In the genomic region with DNA sequence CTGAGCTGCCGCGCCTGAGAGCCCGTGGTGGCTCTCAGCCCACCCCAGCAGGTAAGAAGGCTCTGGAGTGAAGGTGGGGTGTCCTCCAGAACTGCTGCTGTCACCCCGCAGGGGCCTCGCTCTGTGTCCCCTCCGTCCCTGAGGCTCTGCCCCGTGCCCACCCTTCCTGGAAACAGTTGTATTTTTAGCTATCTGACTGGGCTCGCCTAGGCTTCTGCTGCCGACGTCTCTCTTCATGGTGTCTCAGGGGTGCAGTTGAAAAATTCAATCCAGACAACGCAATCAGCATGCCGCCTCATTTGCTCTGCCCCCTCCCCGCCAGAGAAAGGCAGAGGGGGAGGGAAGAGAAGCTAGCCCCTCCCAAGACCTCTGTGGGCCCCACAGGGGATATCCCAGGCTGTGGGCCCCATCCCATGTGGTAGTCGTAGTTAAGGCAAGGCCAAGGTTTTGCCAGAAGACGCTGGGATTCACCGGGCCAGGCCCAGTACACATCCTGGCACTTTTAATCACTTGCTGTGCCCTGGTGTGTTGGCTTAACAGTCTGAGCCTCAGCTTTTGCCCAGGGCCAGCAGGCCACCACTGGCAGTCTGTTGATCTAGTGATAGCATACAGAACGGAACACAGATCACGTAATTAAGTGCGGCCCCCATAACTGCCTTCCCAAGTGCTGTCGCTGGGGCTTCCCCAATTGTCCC, we compare ENCODE assay signal across 8 mouse cellular contexts. TPM values are rescaled to one million over a fixed set of nuclear protein-coding genes. Genes with fewer than 3 reads are reported as not detected.
A peak's percentile ranks its signal among the peaks of the same experiment; 100 is the strongest.
DNase-seq lines count a peak whose midpoint lies in the region; ATAC-seq and TF ChIP-seq lines count a peak whose summit lies in the region.

No protein-coding gene starts in this region.

- H3K9ac ChIP-seq in embryonic facial prominence, embryonic 15.5 days: 0 out of 2 replicates have a peak overlapping the region, but pooled peaks have one; percentile 0
- H3K9ac ChIP-seq in hindbrain, embryonic 12.5 days: peak overlapping the region; percentile 29; the same call in 1 of the 2 replicates
- peak overlapping the region; percentile 27; the same call in 1 of the 2 replicates for H3K9ac ChIP-seq in midbrain, embryonic 15.5 days
- H3K9ac ChIP-seq in kidney, embryonic 15.5 days: no peak overlapping the region

- H3K27ac ChIP-seq in layer of hippocampus, adult 2 months: peak overlapping the region; percentile 97
- peak overlapping the region; percentile 69 for H3K27ac ChIP-seq in embryonic facial prominence, embryonic 15.5 days (replicated peaks)
- peak overlapping the region; percentile 81 for H3K27ac ChIP-seq in hindbrain, embryonic 12.5 days
- H3K27ac ChIP-seq in midbrain, embryonic 15.5 days: peak overlapping the region; percentile 45; the same call in 1 of the 2 replicates
- H3K27ac ChIP-seq in kidney, embryonic 15.5 days: no peak overlapping the region

- peaks cover 96% of the 10 kb centered on the region for H3K4me1 ChIP-seq in embryonic facial prominence, embryonic 15.5 days
- peaks cover 100% of the 10 kb centered on the region for H3K4me1 ChIP-seq in hindbrain, embryonic 12.5 days
- peaks cover 86% of the 10 kb centered on the region for H3K4me1 ChIP-seq in midbrain, embryonic 15.5 days
- peaks cover 93% of the 10 kb centered on the region for H3K4me1 ChIP-seq in kidney, embryonic 15.5 days

- no peak for ATAC-seq in embryonic facial prominence, embryonic 15.5 days (ENCODE audit: insufficient number of reproducible peaks, low FRiP score, low TSS enrichment, low read depth)
- ATAC-seq in hindbrain, embryonic 12.5 days (ENCODE audit: low FRiP score): no peak
- ATAC-seq in midbrain, embryonic 15.5 days (replicated peaks): no peak
- no peak for ATAC-seq in kidney, embryonic 15.5 days (replicated peaks; ENCODE audit: low FRiP score)

- no peak for DNase-seq in layer of hippocampus, adult 2 months (ENCODE audit: low spot score in 2 of 2)
- no peak for DNase-seq in layer of hippocampus, adult 9-11 months
- no peak for DNase-seq in thymus, postnatal 10 days (ENCODE audit: low spot score in 2 of 2)
- no peak for DNase-seq in kidney, adult 18-20 months

- no peaks in the 10 kb centered on the region for H3K27me3 ChIP-seq in embryonic facial prominence, embryonic 15.5 days
- 0 out of 2 replicates have a peak, but pooled peaks cover 3% of the 10 kb centered on the region for H3K27me3 ChIP-seq in hindbrain, embryonic 12.5 days
- no peaks in the 10 kb centered on the region for H3K27me3 ChIP-seq in midbrain, embryonic 15.5 days (replicated peaks)
- H3K27me3 ChIP-seq in kidney, embryonic 15.5 days: no peaks in the 10 kb centered on the region

- H3K9me3 ChIP-seq in embryonic facial prominence, embryonic 15.5 days (replicated peaks): no peaks in the 10 kb centered on the region
- no peaks in the 10 kb centered on the region for H3K9me3 ChIP-seq in hindbrain, embryonic 12.5 days (replicated peaks)
- H3K9me3 ChIP-seq in midbrain, embryonic 15.5 days: no peaks in the 10 kb centered on the region
- no peaks in the 10 kb centered on the region for H3K9me3 ChIP-seq in kidney, embryonic 15.5 days (replicated peaks)

- 0 out of 2 replicates have a peak overlapping the region, but pooled peaks have one; percentile 8 for H3K4me2 ChIP-seq in embryonic facial prominence, embryonic 15.5 days (replicated peaks)
- peak overlapping the region; percentile 17 for H3K4me2 ChIP-seq in hindbrain, embryonic 12.5 days (replicated peaks)
- no peak overlapping the region for H3K4me2 ChIP-seq in midbrain, embryonic 15.5 days
- H3K4me2 ChIP-seq in kidney, embryonic 15.5 days: no peak overlapping the region

- WGBS in embryonic facial prominence, embryonic 15.5 days: 33% methylated on average over 20 of the region's 20 CpGs
- WGBS in hindbrain, embryonic 12.5 days: 55% methylated on average over 20 of the region's 20 CpGs
- WGBS in midbrain, embryonic 15.5 days: 44% methylated on average over 20 of the region's 20 CpGs
- 66% methylated on average over 20 of the region's 20 CpGs for WGBS in kidney, embryonic 15.5 days

- peaks cover 13% of the 10 kb centered on the region for H3K36me3 ChIP-seq in embryonic facial prominence, embryonic 15.5 days
- H3K36me3 ChIP-seq in hindbrain, embryonic 12.5 days: peaks cover 14% of the 10 kb centered on the region; the same call in 1 of the 2 replicates
- no peaks in the 10 kb centered on the region for H3K36me3 ChIP-seq in midbrain, embryonic 15.5 days (replicated peaks)
- H3K36me3 ChIP-seq in kidney, embryonic 15.5 days: peaks cover 16% of the 10 kb centered on the region

- TF ChIP-seq CTCF in layer of hippocampus, adult 2 months (conservative IDR thresholded peaks at IDR 0.05): no peak

- peak overlapping the region; percentile 22; the same call in 1 of the 2 replicates for H3K4me3 ChIP-seq in layer of hippocampus, adult 2 months
- H3K4me3 ChIP-seq in embryonic facial prominence, embryonic 15.5 days (replicated peaks): no peak overlapping the region
- no peak overlapping the region for H3K4me3 ChIP-seq in hindbrain, embryonic 12.5 days
- H3K4me3 ChIP-seq in midbrain, embryonic 15.5 days: no peak overlapping the region
- no peak overlapping the region for H3K4me3 ChIP-seq in kidney, embryonic 15.5 days (replicated peaks)

RNA-seq across cellular contexts. Expression of gene Gins2, which starts 32.8 kb away (rescaled TPM):
- 1 to 10 TPM; 5.2 to 6.2 TPM for total RNA-seq in layer of hippocampus, adult 2 months (2021)
- polyA plus RNA-seq in embryonic facial prominence, embryonic 15.5 days (2015; fragmentation: Nextera tagmentation; extraction: Ambion mirVana): 81.7 and 85.6 TPM in 2 replicates
- polyA plus RNA-seq in hindbrain, embryonic 12.5 days (2016; fragmentation: Nextera tagmentation; extraction: Ambion mirVana): 49.6 and 65.3 TPM in 2 replicates
- 15.3 and 16.5 TPM in 2 replicates for polyA plus RNA-seq in midbrain, embryonic 15.5 days (2015; fragmentation: Nextera tagmentation; extraction: Ambion mirVana)
- 107 and 110 TPM in 2 replicates for polyA plus RNA-seq in kidney, embryonic 15.5 days (2015; fragmentation: Nextera tagmentation; extraction: Ambion mirVana)

Comparison
In these comparisons a context has a peak if more than half of its experiments do, and no peak if none do; other contexts are left out.
1. H3K4me2 ChIP-seq: peak in embryonic facial prominence, embryonic 15.5 days (single experiment) and hindbrain, embryonic 12.5 days (single experiment); none in midbrain, embryonic 15.5 days (single experiment) and kidney, embryonic 15.5 days (single experiment).